Mouse (Mus musculus) kidney, adult 2 months (tissue): ENCODE results near the gene Clec1a. TPM values are rescaled to one million over a fixed set of nuclear protein-coding genes. Genes with fewer than 3 reads are reported as not detected.

Source experiments
- DNase-seq: peaks from one replicate; pipeline ENCODE4 v3.0.0; 2021
- H3K27ac ChIP-seq: fragments of 200-500 bp; 2 replicates; pipeline ENCODE4 v1.5.1; 2012; ENCODE audit warnings: low read depth, low read length, control low read depth, inconsistent platforms; ENCODE audit not compliant: insufficient read depth
- H3K27me3 ChIP-seq: fragments of 200-500 bp; replicated peaks from 2 replicates; pipeline ENCODE4 v1.6.1; 2012; ENCODE audit warnings: mild to moderate bottlenecking, moderate library complexity, low read length, inconsistent platforms; ENCODE audit not compliant: control insufficient read depth, insufficient read depth
- H3K36me3 ChIP-seq: fragments of 200-500 bp; 2 replicates; pipeline ENCODE4 v1.6.1; 2012; ENCODE audit warnings: mild to moderate bottlenecking, moderate library complexity, low read length, inconsistent platforms; ENCODE audit not compliant: control insufficient read depth, insufficient read depth
- H3K4me1 ChIP-seq: fragments of 200-500 bp; 2 replicates; pipeline ENCODE4 v1.6.1; 2011; ENCODE audit warnings: low read length; ENCODE audit not compliant: control insufficient read depth, insufficient read depth
- H3K4me3 ChIP-seq: fragments of 200-500 bp; 2 replicates; pipeline ENCODE4 v1.5.1; 2011; ENCODE audit warnings: mild to moderate bottlenecking, low read depth, low read length, control low read depth; ENCODE audit not compliant: insufficient read depth
- CTCF ChIP-seq: fragments of 200-500 bp; conservative IDR thresholded peaks from 2 replicates; pipeline ENCODE4 v1.5.1; 2011; ENCODE audit warnings: low read depth, mild to moderate bottlenecking, control low read depth, low read length, moderate library complexity, mixed read lengths; ENCODE audit not compliant: insufficient read depth, insufficient read length
- POLR2A ChIP-seq: fragments of 200-500 bp; IDR thresholded peaks from one replicate; pipeline ENCODE4 v1.6.1; 2011; ENCODE audit warnings: low read depth, low read length, control low read depth
- WGBS: fragments of 180-500 bp; shearing (Covaris S2); methylation state at CpG from one replicate; pipeline ENCODE4 v1.1.7; 2018; 5-methylcytosine and 5-hydroxymethylcytosine counted together
- polyA plus RNA-seq: library from polyadenylated mRNA; depleted of rRNA; stranded (reverse); fragments of >200 nt; gene quantifications from 2 replicates; pipeline ENCODE4 v1.2.3, GENCODE M21; 2012

Gene Clec1a
- polyA plus RNA-seq, 1 experiment = 2.8 TPM

DNA sequence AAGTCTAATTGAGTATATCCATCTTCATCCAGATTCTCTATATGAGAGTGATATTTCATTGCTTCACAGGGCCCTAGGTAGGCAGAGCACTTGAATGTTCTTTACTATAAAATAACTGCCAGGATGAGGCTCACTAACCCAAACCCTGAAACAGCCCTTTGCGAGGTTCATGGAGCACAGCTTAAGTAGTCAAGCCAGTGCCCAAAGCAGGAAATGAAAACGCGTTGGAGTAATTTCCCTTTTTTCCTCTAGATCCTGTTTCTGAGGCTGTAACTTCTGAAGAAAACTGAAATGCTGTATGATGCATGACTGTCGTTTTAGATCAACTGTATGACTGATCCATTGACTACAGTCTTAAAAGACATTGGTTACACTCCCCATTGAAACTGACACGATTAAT, 20.8 kb upstream of the Clec1a start:
- Histone ChIP-seq H3K4me3 (no peak overlapping the region), H3K27ac (no peak overlapping the region), H3K36me3 (no peaks in the 10 kb centered on the region), H3K27me3 (no peaks in the 10 kb centered on the region), H3K4me1 (peaks cover 5% of the 10 kb centered on the region; the same call in 1 of the 2 replicates)
- DNase-seq = no peak
- TF ChIP-seq CTCF = no peak
- no peak for TF ChIP-seq POLR2A
- 36% methylated on average over 5 of the region's 5 CpGs for WGBS

GRCm38 (mm10) chr6:129471386-129471785, 19.6 kb upstream of the Clec1a start:
- DNase-seq = no peak
- 93% methylated on average over 6 of the region's 6 CpGs for WGBS
- H3K27me3 ChIP-seq = no peaks in the 10 kb centered on the region
- H3K27ac ChIP-seq = no peak overlapping the region
- TF ChIP-seq POLR2A = no peak
- no peak for TF ChIP-seq CTCF
- H3K36me3 ChIP-seq = no peaks in the 10 kb centered on the region
- H3K4me3 ChIP-seq = no peak overlapping the region
- H3K4me1 ChIP-seq = peaks cover 1% of the 10 kb centered on the region; the same call in 1 of the 2 replicates

DNA sequence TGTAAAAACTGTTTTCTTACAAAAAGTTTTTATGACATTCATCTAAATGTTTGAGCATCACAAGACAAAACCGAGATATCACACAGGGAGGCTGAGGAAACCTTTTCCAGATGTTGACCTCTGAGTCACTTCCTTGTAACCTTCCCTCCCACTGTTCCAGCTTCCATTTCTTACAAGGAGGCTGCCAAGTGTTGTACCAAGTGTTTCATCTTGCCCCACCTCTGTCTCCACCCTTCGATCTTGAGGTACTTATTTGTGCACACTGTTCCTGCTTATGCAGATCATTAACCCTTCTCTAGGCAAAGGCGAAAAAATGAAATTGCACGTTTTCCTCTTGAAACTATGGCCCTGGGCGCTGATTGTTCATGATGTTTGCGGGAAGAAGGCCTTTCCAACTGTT, 2.1 kb downstream of the Clec1a start:
- Histone ChIP-seq H3K36me3 (no peaks in the 10 kb centered on the region), H3K4me1 (no peaks in the 10 kb centered on the region; the same call in 1 of the 2 replicates), H3K27me3 (no peaks in the 10 kb centered on the region), H3K27ac (peak overlapping the region; percentile 47; the same call in 1 of the 2 replicates), H3K4me3 (no peak overlapping the region)
- WGBS = 59% methylated on average over 6 of the region's 6 CpGs
- DNase-seq = peak; percentile 46
- TF ChIP-seq POLR2A = no peak
- TF ChIP-seq CTCF = no peak

GRCm38 (mm10) chr6:129438033-129438432, 13.8 kb downstream of the Clec1a start:
- Histone ChIP-seq H3K27ac (no peak overlapping the region), H3K36me3 (no peaks in the 10 kb centered on the region), H3K4me1 (no peaks in the 10 kb centered on the region), H3K4me3 (no peak overlapping the region), H3K27me3 (no peaks in the 10 kb centered on the region)
- no peak for TF ChIP-seq CTCF
- no peak for TF ChIP-seq POLR2A
- DNase-seq = no peak
- WGBS = 87% methylated on average over 2 of the region's 2 CpGs

DNA sequence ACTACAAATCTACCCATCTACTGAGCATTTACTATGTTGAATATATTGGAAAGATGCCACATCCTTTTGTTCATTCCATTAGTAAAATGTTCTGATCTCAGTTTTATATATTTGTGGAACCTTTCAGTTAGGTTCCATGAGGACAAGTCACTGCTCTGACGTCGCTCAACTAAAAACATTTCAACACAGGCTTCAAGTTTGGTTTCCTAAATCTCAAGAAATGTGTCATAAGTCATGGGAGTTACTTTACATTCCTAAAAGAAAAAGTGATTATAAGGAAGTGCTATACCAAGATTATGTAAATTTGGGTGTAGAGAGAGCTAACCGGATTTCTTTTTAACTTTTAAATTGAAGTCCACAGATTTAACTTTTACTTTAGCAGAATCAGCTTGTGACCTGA, 15.8 kb downstream of the Clec1a start:
- no peak overlapping the region for H3K4me3 ChIP-seq
- TF ChIP-seq POLR2A = no peak
- H3K36me3 ChIP-seq = no peaks in the 10 kb centered on the region
- H3K27ac ChIP-seq = no peak overlapping the region
- H3K4me1 ChIP-seq = no peaks in the 10 kb centered on the region
- 79% methylated on average over 3 of the region's 3 CpGs for WGBS
- DNase-seq = no peak
- no peaks in the 10 kb centered on the region for H3K27me3 ChIP-seq

DNA sequence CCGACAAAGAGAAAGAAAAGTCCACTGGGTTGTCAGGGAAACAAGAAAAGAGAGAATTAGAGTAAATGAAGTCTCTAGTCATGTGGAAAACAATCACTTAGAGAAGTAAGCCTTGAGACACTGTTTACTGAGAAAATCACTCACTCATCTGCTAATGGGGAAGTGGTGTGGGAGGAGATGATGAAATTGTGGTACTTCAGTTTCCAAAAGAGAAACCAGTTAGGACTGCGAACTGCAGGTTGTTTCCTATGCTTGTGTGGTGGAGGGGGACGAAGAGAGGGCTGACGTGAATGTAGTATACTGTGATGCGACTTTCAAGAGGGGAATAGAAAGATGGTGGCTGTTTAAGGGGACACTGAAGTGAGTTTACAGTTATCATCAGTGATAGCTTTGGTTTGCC, 17.6 kb downstream of the Clec1a start:
- Histone ChIP-seq H3K27me3 (no peaks in the 10 kb centered on the region), H3K36me3 (no peaks in the 10 kb centered on the region), H3K4me1 (no peaks in the 10 kb centered on the region), H3K4me3 (no peak overlapping the region), H3K27ac (no peak overlapping the region)
- 84% methylated on average over 5 of the region's 5 CpGs for WGBS
- DNase-seq = peak; percentile 17
- TF ChIP-seq CTCF = no peak
- no peak for TF ChIP-seq POLR2A

DNA sequence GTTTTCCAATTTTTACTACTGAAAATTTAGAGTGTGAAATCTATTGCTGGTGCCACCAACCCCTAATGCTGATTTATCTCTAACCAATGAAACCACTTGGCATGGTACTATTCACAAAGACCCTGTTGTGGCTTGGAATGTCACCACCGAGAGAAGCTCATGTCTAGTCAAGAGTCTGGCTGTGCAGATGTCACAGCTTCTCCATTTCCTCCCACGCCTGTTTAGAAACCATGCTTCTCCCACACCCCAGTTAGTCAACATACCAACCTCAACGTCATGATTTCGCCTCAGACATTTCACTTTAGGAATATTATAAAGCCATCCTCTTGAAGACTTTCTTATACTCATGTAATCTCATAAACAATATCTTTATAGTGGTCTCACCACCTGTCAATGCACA, 24.5 kb downstream of the Clec1a start:
- WGBS = 75% methylated on average over 4 of the region's 4 CpGs
- TF ChIP-seq CTCF (no peak), POLR2A (no peak)
- no peak overlapping the region for H3K27ac ChIP-seq
- DNase-seq = no peak
- H3K4me1 ChIP-seq = 0 out of 2 replicates have a peak, but pooled peaks cover 7% of the 10 kb centered on the region
- no peak overlapping the region for H3K4me3 ChIP-seq
- H3K27me3 ChIP-seq = no peaks in the 10 kb centered on the region
- H3K36me3 ChIP-seq = no peaks in the 10 kb centered on the region
